Mouse (Mus musculus) CH12.LX (cell line): ENCODE data around the gene Kxd1. TPM values are rescaled to one million over a fixed set of nuclear protein-coding genes. Genes with fewer than 3 reads are reported as not detected.

Experiments
- DNase-seq: peaks from one replicate; pipeline ENCODE4 v3.0.0-alpha.2; 2013; ENCODE audit errors: extremely low read depth
- H3K27ac ChIP-seq: 2 replicates; pipeline ENCODE4 v1.5.1; 2012; ENCODE audit warnings: low read depth, mild to moderate bottlenecking, control low read depth, moderate library complexity; ENCODE audit not compliant: insufficient read depth
- H3K27me3 ChIP-seq: replicated peaks from 2 replicates; pipeline ENCODE3; 2012; ENCODE audit warnings: inconsistent platforms
- H3K36me3 ChIP-seq, 2 experiments: replicated peaks in 1 of 2; 2 replicates each; pipeline versions ENCODE3 to v1.6.1; 2012; ENCODE audit warnings: inconsistent platforms in 1 of 2, low read length in 1 of 2, mild to moderate bottlenecking in 1 of 2, mixed read lengths in 1 of 2, moderate library complexity in 1 of 2; ENCODE audit not compliant: control insufficient read depth in 1 of 2, insufficient read depth in 1 of 2
- H3K4me1 ChIP-seq, 2 experiments: 2 replicates each; pipeline ENCODE4 v1.6.1; 2012; ENCODE audit warnings: inconsistent platforms in 1 of 2, moderate library complexity in 1 of 2; ENCODE audit not compliant: insufficient read depth in 2 of 2, control insufficient read depth in 1 of 2
- H3K4me2 ChIP-seq: 2 replicates; pipeline ENCODE4 v1.6.1; 2012; ENCODE audit warnings: low read depth, mild to moderate bottlenecking, control low read depth; ENCODE audit not compliant: poor library complexity, insufficient read depth, severe bottlenecking
- H3K4me3 ChIP-seq, 3 experiments: fragments of 150-350 bp in 1 of 3; sonication (generic) in 1 of 3; replicated peaks in 1 of 3; 2 replicates each; pipeline versions ENCODE3 to v1.5.1; 2011 to 2012; ENCODE audit warnings: low read depth in 2 of 3, low read length in 2 of 3, mild to moderate bottlenecking in 2 of 3, moderate library complexity in 2 of 3, control low read depth in 1 of 3, improper control_type of control experiment in 1 of 3, inconsistent platforms in 1 of 3, mixed read lengths in 1 of 3; ENCODE audit not compliant: poor library complexity in 1 of 3
- H3K79me2 ChIP-seq: replicated peaks from 2 replicates; pipeline ENCODE4 v1.6.1; 2012; ENCODE audit warnings: mild to moderate bottlenecking, moderate library complexity; ENCODE audit not compliant: control insufficient read depth, poor library complexity, insufficient read depth, severe bottlenecking; ENCODE audit errors: extremely low read depth
- H3K9ac ChIP-seq: 2 replicates; pipeline ENCODE4 v1.6.1; 2012; ENCODE audit warnings: low read depth, mild to moderate bottlenecking, control low read depth, moderate library complexity; ENCODE audit not compliant: insufficient read depth
- H3K9me3 ChIP-seq: replicated peaks from 2 replicates; pipeline ENCODE3; 2012; ENCODE audit warnings: low read length, inconsistent platforms, mixed read lengths
- BHLHE40 ChIP-seq: IDR thresholded peaks from 2 replicates; pipeline ENCODE4 v1.6.1; 2011; ENCODE audit warnings: mild to moderate bottlenecking, low read depth, low read length, improper control_type of control experiment
- CHD1 ChIP-seq: IDR thresholded peaks from 2 replicates; pipeline ENCODE4 v1.6.1; 2012; ENCODE audit warnings: low read depth, low read length, improper control_type of control experiment, inconsistent platforms
- CHD2 ChIP-seq: IDR thresholded peaks from 2 replicates; pipeline ENCODE4 v1.6.1; 2011; ENCODE audit warnings: low read length, improper control_type of control experiment
- CTCF ChIP-seq, 2 experiments: IDR thresholded peaks in 1 of 2; conservative IDR thresholded peaks in 1 of 2; 2 replicates each; pipeline ENCODE4 v1.5.1; 2011 to 2012; ENCODE audit warnings: low read depth in 2 of 2, low read length in 2 of 2, improper control_type of control experiment in 1 of 2, inconsistent platforms in 1 of 2, mild to moderate bottlenecking in 1 of 2, moderate library complexity in 1 of 2
- E2F4 ChIP-seq: IDR thresholded peaks from 2 replicates; pipeline ENCODE4 v1.6.1; 2011; ENCODE audit warnings: low read depth, low read length, improper control_type of control experiment; ENCODE audit not compliant: insufficient replicate concordance
- ELF1 ChIP-seq: IDR thresholded peaks from 2 replicates; pipeline ENCODE4 v1.6.1; 2014; ENCODE audit warnings: low read depth, mild to moderate bottlenecking, inconsistent platforms, low read length, improper control_type of control experiment
- EP300 ChIP-seq: IDR thresholded peaks from 2 replicates; pipeline ENCODE4 v1.6.1; 2011; ENCODE audit warnings: low read length, improper control_type of control experiment
- GABPA ChIP-seq: IDR thresholded peaks from 2 replicates; pipeline ENCODE4 v1.6.1; 2012; ENCODE audit warnings: low read depth, low read length, improper control_type of control experiment, inconsistent platforms; ENCODE audit not compliant: insufficient replicate concordance
- JUN ChIP-seq: IDR thresholded peaks from 2 replicates; pipeline ENCODE4 v1.6.1; 2011; ENCODE audit warnings: low read depth, mild to moderate bottlenecking, low read length, improper control_type of control experiment, moderate library complexity; ENCODE audit not compliant: insufficient read depth
- JUND ChIP-seq: conservative IDR thresholded peaks from 2 replicates; pipeline ENCODE4 v1.6.1; 2011; ENCODE audit warnings: low read depth, low read length, improper control_type of control experiment
- KAT2A ChIP-seq: IDR thresholded peaks from 2 replicates; pipeline ENCODE4 v1.6.1; 2012; ENCODE audit warnings: low read length, improper control_type of control experiment, inconsistent platforms; ENCODE audit not compliant: insufficient replicate concordance
- MAX ChIP-seq: IDR thresholded peaks from 2 replicates; pipeline ENCODE4 v1.6.1; 2011; ENCODE audit warnings: low read length, improper control_type of control experiment
- MAZ ChIP-seq: IDR thresholded peaks from 2 replicates; pipeline ENCODE4 v1.6.1; 2012; ENCODE audit warnings: low read depth, mild to moderate bottlenecking, inconsistent platforms, low read length, improper control_type of control experiment, moderate library complexity
- MEF2A ChIP-seq: IDR thresholded peaks from 2 replicates; pipeline ENCODE4 v1.6.1; 2014; ENCODE audit warnings: low read depth, mild to moderate bottlenecking, inconsistent platforms, low read length, improper control_type of control experiment, borderline replicate concordance
- MXI1 ChIP-seq: IDR thresholded peaks from 2 replicates; pipeline ENCODE4 v1.6.1; 2011; ENCODE audit warnings: mild to moderate bottlenecking, low read depth, low read length, improper control_type of control experiment
- MYC ChIP-seq: IDR thresholded peaks from 2 replicates; pipeline ENCODE4 v1.6.1; 2011; ENCODE audit warnings: low read depth, mild to moderate bottlenecking, improper control_type of control experiment, low read length
- NELFE ChIP-seq: IDR thresholded peaks from 2 replicates; pipeline ENCODE4 v1.6.1; 2011; ENCODE audit warnings: low read depth, low read length, improper control_type of control experiment
- NRF1 ChIP-seq: IDR thresholded peaks from 2 replicates; pipeline ENCODE4 v1.6.1; 2014; ENCODE audit warnings: low read depth, mild to moderate bottlenecking, inconsistent platforms, low read length, improper control_type of control experiment, moderate library complexity
- PAX5 ChIP-seq: IDR thresholded peaks from 2 replicates; pipeline ENCODE4 v1.6.1; 2012; ENCODE audit warnings: low read length, inconsistent platforms, mixed read lengths
- POLR2A ChIP-seq: IDR thresholded peaks from 2 replicates; pipeline ENCODE4 v1.6.1; 2011; ENCODE audit warnings: low read depth, mild to moderate bottlenecking, improper control_type of control experiment, low read length
- POLR2AphosphoS2 ChIP-seq: IDR thresholded peaks from 2 replicates; pipeline ENCODE4 v1.6.1; 2011; ENCODE audit warnings: low read depth, low read length, improper control_type of control experiment
- RCOR1 ChIP-seq: conservative IDR thresholded peaks from 2 replicates; pipeline ENCODE4 v1.6.1; 2012; ENCODE audit warnings: low read depth, mild to moderate bottlenecking, inconsistent platforms, low read length, improper control_type of control experiment
- SIN3A ChIP-seq: IDR thresholded peaks from 2 replicates; pipeline ENCODE4 v1.6.1; 2012; ENCODE audit warnings: low read length, improper control_type of control experiment, inconsistent platforms
- TBP ChIP-seq: conservative IDR thresholded peaks from 2 replicates; pipeline ENCODE4 v1.6.1; 2011; ENCODE audit warnings: low read depth, low read length, improper control_type of control experiment
- TCF12 ChIP-seq: IDR thresholded peaks from 2 replicates; pipeline ENCODE4 v1.6.1; 2014; ENCODE audit warnings: low read depth, mild to moderate bottlenecking, inconsistent platforms, low read length, improper control_type of control experiment
- UBTF ChIP-seq: IDR thresholded peaks from 2 replicates; pipeline ENCODE4 v1.6.1; 2012; ENCODE audit warnings: low read depth, mild to moderate bottlenecking, inconsistent platforms, low read length, improper control_type of control experiment, moderate library complexity
- USF1 ChIP-seq: IDR thresholded peaks from 2 replicates; pipeline ENCODE4 v1.6.1; 2014; ENCODE audit warnings: low read depth, mild to moderate bottlenecking, inconsistent platforms, low read length, improper control_type of control experiment
- USF2 ChIP-seq: conservative IDR thresholded peaks from 2 replicates; pipeline ENCODE4 v1.6.1; 2011; ENCODE audit warnings: low read depth, low read length, improper control_type of control experiment
- ZC3H11A ChIP-seq: IDR thresholded peaks from 2 replicates; pipeline ENCODE4 v1.6.1; 2012; ENCODE audit warnings: low read depth, mild to moderate bottlenecking, inconsistent platforms, low read length, improper control_type of control experiment
- ZKSCAN1 ChIP-seq: IDR thresholded peaks from 2 replicates; pipeline ENCODE4 v1.6.1; 2012; ENCODE audit warnings: low read depth, inconsistent platforms, low read length, improper control_type of control experiment, borderline replicate concordance
- dilution Hi-C: fragments of 300-500 bp; cut with MboI; formaldehyde crosslinking; loops from 2 replicates; pipeline ENCODE4 v1.14.3; 2020; ENCODE audit warnings: low sequenced_read_pairs; ENCODE audit not compliant: extremely low pct_unique_long_range_greater_than_20kb, extremely low pct_ligation_motif_present
- in situ Hi-C: fragments of 300-500 bp; cut with MboI; formaldehyde crosslinking; loops from 3 replicates; pipeline ENCODE4 v1.14.3; 2019; ENCODE audit warnings: low sequenced_read_pairs, low pct_ligation_motif_present, low pct_unique_long_range_greater_than_20kb, mixed read lengths
- polyA plus RNA-seq: library from polyadenylated mRNA; unstranded; fragments of >175 nt; gene quantifications from 2 replicates; pipeline ENCODE4 v1.2.1, GENCODE M21; 2012; ENCODE audit warnings: low read depth; ENCODE audit not compliant: insufficient read length
- total RNA-seq, 2 experiments: library from RNA; depleted of rRNA; stranded (reverse); fragments of 300-350 nt in 1 of 2; fragments of >200 nt in 1 of 2; gene quantifications; 2 replicates each; pipeline ENCODE4 v1.2.3; 2012 to 2014

Gene Kxd1
- total and polyA plus RNA-seq, 3 experiments: 56.6 to 68.0 (median 63.4) TPM

DNA sequence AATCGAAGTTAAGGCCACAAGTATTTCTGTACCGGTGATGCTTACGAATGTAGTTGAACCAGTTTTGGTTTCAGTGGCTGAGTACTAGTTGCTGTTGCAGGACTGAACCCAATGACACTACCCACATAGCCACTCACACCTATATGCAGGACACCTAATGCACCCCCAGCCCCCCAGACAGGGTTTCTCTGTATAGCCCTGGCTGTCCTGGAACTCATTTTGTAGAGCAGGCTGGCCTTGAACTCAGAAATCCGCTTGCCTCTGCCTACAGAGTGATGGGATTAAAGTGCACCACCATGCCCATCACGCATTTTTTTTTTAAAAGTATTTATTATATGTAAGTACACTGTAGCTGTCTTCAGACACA lies 20.7 kb downstream of the Kxd1 start:
- in situ Hi-C loops: loop anchor here (10.0 kb wide), 1 partner anchor 92 kb away; no protein-coding TSS in a partner anchor
- Histone ChIP-seq H3K9me3 (no peaks in the 10 kb centered on the region), H3K79me2 (peaks cover 33% of the 10 kb centered on the region), H3K4me3 (peak overlapping the region in 1 of 3 experiments; percentile 22), H3K9ac (no peak overlapping the region), H3K27ac (peak overlapping the region; percentile 7; the same call in 1 of the 2 replicates), H3K4me2 (no peak overlapping the region; the same call in 1 of the 2 replicates), H3K27me3 (no peaks in the 10 kb centered on the region), H3K36me3 (peaks cover 21 to 48% of the 10 kb centered on the region in 2 experiments), H3K4me1 (peaks cover 21 to 43% of the 10 kb centered on the region in 2 experiments)
- no peak for TF ChIP-seq CTCF (conservative IDR thresholded peaks at IDR 0.05 in 1 of 2, IDR thresholded peaks at IDR 0.05 in 1 of 2; ENCODE audit: low read depth in 2 of 2, low read length in 2 of 2)
- no peak for TF ChIP-seq NRF1
- peak; percentile 90; the same call in 1 of the 2 replicates for TF ChIP-seq POLR2AphosphoS2
- 0 out of 2 replicates have a peak, but pooled peaks have one; percentile 9 for TF ChIP-seq SIN3A
- TF ChIP-seq CHD2: peak; percentile 31; the same call in 1 of the 2 replicates
- TF ChIP-seq JUN: no peak
- TF ChIP-seq USF2: no peak
- no peak for TF ChIP-seq GABPA
- no peak for DNase-seq
- dilution Hi-C loops: no loop called here

DNA sequence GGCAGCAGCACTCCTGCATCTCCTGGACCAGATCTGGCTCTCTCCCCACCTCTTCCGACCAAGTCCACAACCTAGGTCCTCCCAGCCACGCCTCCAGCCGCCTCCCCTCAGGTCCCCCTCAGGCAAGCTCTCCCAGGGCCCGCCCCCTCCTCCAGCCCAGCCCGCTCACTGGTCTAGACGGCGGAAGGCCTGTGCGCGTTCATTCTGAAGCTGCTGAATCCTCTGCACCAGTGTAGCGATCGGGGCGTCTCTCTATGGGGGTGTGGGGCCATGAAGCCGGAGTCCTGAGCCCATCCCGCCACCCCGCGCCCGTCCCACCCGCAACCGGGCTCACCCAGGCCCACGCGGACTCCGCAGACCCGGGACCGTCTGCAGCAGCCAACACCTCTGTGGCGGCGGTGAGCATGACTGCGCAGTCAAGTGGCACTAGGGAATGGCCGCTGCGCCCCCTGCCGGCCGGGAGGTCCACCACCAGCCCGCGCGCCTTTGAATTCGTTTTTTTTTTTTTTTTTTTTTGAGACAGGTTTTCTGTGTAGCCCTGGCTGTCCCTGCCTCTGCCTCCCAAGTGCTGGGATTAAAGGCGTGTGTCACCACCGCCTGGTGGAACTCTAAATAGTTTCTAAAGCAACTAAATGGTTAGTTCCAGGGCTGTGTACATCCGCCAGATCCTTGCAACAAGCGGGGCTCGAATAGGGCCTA lies 21.3 kb downstream of the Kxd1 start, which contains the start of gene Rex1bd:
TSS of gene Rex1bd (minus strand) at position 425 of the 699 bp plus-strand sequence.
- peak within 1 kb of the TSS; percentile 91 for H3K9ac ChIP-seq
- H3K4me1 ChIP-seq: peaks cover 18 to 44% of the 10 kb centered on the region in 2 experiments
- H3K36me3 ChIP-seq: peaks cover 21 to 46% of the 10 kb centered on the region in 2 experiments
- in situ Hi-C loops (loop anchor here (10.0 kb wide), 1 partner anchor 92 kb away; no protein-coding TSS in a partner anchor), dilution Hi-C loops (no loop called here)
- peaks cover 28% of the 10 kb centered on the region for H3K79me2 ChIP-seq
- peak within 1 kb of the TSS; percentile 89 for H3K4me2 ChIP-seq
- H3K4me3 ChIP-seq: peak within 1 kb of the TSS; percentile 55 to 74 (median 61)
- peak within 1 kb of the TSS; percentile 70 for H3K27ac ChIP-seq
- no peaks in the 10 kb centered on the region for H3K27me3 ChIP-seq
- no peaks in the 10 kb centered on the region for H3K9me3 ChIP-seq
- peak; percentile 96 for DNase-seq
- TF ChIP-seq UBTF (no peak; the same call in 1 of the 2 replicates), POLR2A (peak; percentile 69), CHD1 (no peak; the same call in 1 of the 2 replicates), TCF12 (no peak; the same call in 1 of the 2 replicates), ELF1 (peak; percentile 39; the same call in 1 of the 2 replicates), MEF2A (no peak; the same call in 1 of the 2 replicates), NRF1 (peak; percentile 56), ZC3H11A (no peak), MAX (no peak), RCOR1 (no peak; the same call in 1 of the 2 replicates), EP300 (no peak), PAX5 (no peak), MXI1 (peak; percentile 75), JUN (no peak), USF1 (no peak), JUND (no peak), ZKSCAN1 (no peak; the same call in 1 of the 2 replicates), MYC (0 out of 2 replicates have a peak, but pooled peaks have one; percentile 8), GABPA (peak; percentile 32; the same call in 1 of the 2 replicates), SIN3A (peak; percentile 88; the same call in 1 of the 2 replicates), BHLHE40 (0 out of 2 replicates have a peak, but pooled peaks have one; percentile 13), E2F4 (no peak), TBP (no peak), KAT2A (peak; percentile 60; the same call in 1 of the 2 replicates), MAZ (peak; percentile 84), NELFE (no peak), USF2 (no peak)
